Mouse (Mus musculus) forebrain, embryonic 13.5 days (tissue): Measurements from ENCODE around the gene Rpl37a. TPM values are rescaled to one million over a fixed set of nuclear protein-coding genes. Genes with fewer than 3 reads are reported as not detected.
A peak's percentile ranks its signal among the peaks of the same experiment; 100 is the strongest.

Experiments used
- ATAC-seq: fragments of 200-750 bp; cut with Nextera tagmentation; 2 replicates; pipeline ENCODE4 v1.8.0; 2017
- H3K27ac ChIP-seq: fragments of 300-500 bp; sonication (generic); 2 replicates; pipeline ENCODE4 v1.5.1; 2015; ENCODE audit warnings: inconsistent platforms, mild to moderate bottlenecking, moderate library complexity
- H3K27me3 ChIP-seq: fragments of 300-500 bp; sonication (generic); 2 replicates; pipeline ENCODE4 v1.6.1; 2015; ENCODE audit warnings: mild to moderate bottlenecking, inconsistent platforms
- H3K36me3 ChIP-seq: fragments of 300-500 bp; sonication (generic); 2 replicates; pipeline ENCODE4 v1.6.1; 2015; ENCODE audit warnings: mild to moderate bottlenecking, inconsistent platforms; ENCODE audit not compliant: poor library complexity, severe bottlenecking
- H3K4me1 ChIP-seq: fragments of 300-500 bp; sonication (generic); 2 replicates; pipeline ENCODE4 v1.6.1; 2015; ENCODE audit warnings: inconsistent platforms
- H3K4me2 ChIP-seq: fragments of 300-500 bp; sonication (generic); 2 replicates; pipeline ENCODE4 v1.6.1; 2015; ENCODE audit warnings: inconsistent platforms, mild to moderate bottlenecking, moderate library complexity
- H3K4me3 ChIP-seq: fragments of 300-500 bp; sonication (generic); 2 replicates; pipeline ENCODE4 v1.5.1; 2015; ENCODE audit warnings: mild to moderate bottlenecking, inconsistent platforms
- H3K9ac ChIP-seq: fragments of 300-500 bp; sonication (generic); 2 replicates; pipeline ENCODE4 v1.6.1; 2015; ENCODE audit warnings: mild to moderate bottlenecking, inconsistent platforms
- H3K9me3 ChIP-seq: fragments of 300-500 bp; sonication (generic); replicated peaks from 2 replicates; pipeline ENCODE4 v1.6.1; 2016; ENCODE audit warnings: inconsistent platforms
- WGBS: fragments of 180-500 bp; shearing (Covaris S2); methylation state at CpG from one replicate; pipeline ENCODE4 v1.1.7; 2015; 5-methylcytosine and 5-hydroxymethylcytosine counted together
- polyA plus RNA-seq: library from polyadenylated mRNA; unstranded; fragments of >200 nt; fragmentation: Nextera tagmentation; extraction: Ambion mirVana; gene quantifications from 2 replicates; pipeline ENCODE4 v1.2.1, GENCODE M21; 2015

Rpl37a gene
- polyA plus RNA-seq, 1 experiment from 2014 or later = 1,648 TPM

DNA sequence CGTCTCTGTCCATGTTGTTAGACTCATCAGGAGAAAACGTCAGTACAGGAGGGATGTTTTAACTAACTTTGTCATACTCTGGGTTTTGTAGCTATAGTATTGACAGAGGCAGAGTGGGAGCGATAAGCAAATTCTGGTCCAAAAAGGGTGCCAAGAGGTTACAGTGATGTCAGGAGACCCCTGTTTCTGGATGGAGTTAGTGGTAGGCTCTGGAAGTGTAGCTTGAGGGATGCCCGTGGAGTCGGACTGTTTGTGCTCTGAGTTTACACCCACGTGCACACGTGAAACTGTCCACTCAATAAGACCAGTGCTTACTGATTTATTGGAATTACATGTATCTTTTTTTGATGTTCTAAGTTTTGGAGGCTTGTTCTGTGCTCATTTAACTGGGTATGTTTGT, 6.5 kb downstream of the Rpl37a start:
- Histone ChIP-seq H3K9me3 (no peaks in the 10 kb centered on the region), H3K4me2 (no peak overlapping the region), H3K4me3 (no peak overlapping the region), H3K27me3 (no peaks in the 10 kb centered on the region), H3K9ac (no peak overlapping the region), H3K4me1 (peaks cover 16% of the 10 kb centered on the region), H3K36me3 (peaks cover 44% of the 10 kb centered on the region), H3K27ac (no peak overlapping the region)
- 93% methylated on average over 7 of the region's 7 CpGs for WGBS
- ATAC-seq = no peak

DNA sequence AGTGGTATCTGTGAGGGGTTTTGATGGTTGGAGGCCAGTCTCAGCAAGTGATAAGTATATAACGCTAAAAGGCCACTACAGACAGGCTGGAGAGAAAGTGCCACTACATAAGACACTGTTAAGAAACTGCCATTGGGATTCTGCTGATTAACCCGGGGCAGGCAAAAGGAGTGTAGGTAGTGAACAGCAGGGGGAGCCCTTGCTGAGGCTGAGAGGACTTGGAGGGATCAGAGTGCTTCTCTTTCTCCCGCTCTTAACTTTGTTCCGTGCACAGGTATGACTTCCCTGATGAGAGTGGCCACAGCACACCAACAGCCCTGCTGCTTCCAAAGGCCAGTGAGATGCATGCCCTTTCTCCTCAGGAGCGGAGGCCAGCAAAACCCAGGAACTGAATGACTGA, 7.8 kb downstream of the Rpl37a start:
- no peak overlapping the region for H3K27ac ChIP-seq
- H3K4me2 ChIP-seq = no peak overlapping the region
- no peak overlapping the region for H3K9ac ChIP-seq
- peaks cover 32% of the 10 kb centered on the region for H3K36me3 ChIP-seq
- H3K4me3 ChIP-seq = no peak overlapping the region
- WGBS = 14% methylated on average over 5 of the region's 5 CpGs
- no peaks in the 10 kb centered on the region for H3K9me3 ChIP-seq
- peaks cover 6% of the 10 kb centered on the region; the same call in 1 of the 2 replicates for H3K4me1 ChIP-seq
- no peaks in the 10 kb centered on the region for H3K27me3 ChIP-seq
- ATAC-seq = peak; percentile 69

DNA sequence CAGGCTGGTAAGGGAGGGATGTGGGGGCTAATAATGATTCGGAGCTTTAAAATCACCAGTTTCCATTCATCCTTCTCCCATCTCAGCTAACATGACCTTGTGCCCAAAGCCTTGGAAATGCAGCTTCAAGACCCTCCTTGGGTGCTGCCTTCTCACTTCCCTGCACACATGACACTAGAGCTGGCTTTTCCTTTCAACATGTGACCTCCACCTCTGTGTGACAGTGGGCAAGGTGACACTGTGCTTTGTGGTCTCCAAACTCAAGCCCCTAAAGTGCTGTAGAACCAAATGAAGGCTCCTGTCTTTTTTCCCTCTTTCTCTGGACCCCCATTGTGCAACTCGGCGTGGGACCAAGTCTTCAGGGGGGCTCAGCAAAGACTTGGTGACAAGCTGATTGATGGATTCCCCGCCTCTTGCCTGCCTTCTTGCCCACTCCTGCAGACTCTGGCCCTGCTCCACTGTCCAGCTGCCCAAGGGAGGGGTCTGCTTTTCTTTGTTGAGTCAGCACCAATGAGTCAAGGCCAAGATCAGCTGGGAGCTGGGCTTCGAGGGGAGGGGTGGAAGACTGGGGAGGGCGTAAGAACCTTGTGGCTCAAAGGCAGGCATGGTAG, 9.1 kb downstream of the Rpl37a start:
- H3K27ac ChIP-seq = no peak overlapping the region
- no peaks in the 10 kb centered on the region for H3K27me3 ChIP-seq
- WGBS = 37% methylated on average over 6 of the region's 6 CpGs
- no peaks in the 10 kb centered on the region for H3K4me1 ChIP-seq
- H3K4me2 ChIP-seq = no peak overlapping the region
- H3K9me3 ChIP-seq = no peaks in the 10 kb centered on the region
- H3K36me3 ChIP-seq = peaks cover 19% of the 10 kb centered on the region
- no peak overlapping the region for H3K4me3 ChIP-seq
- ATAC-seq = no peak
- H3K9ac ChIP-seq = no peak overlapping the region

DNA sequence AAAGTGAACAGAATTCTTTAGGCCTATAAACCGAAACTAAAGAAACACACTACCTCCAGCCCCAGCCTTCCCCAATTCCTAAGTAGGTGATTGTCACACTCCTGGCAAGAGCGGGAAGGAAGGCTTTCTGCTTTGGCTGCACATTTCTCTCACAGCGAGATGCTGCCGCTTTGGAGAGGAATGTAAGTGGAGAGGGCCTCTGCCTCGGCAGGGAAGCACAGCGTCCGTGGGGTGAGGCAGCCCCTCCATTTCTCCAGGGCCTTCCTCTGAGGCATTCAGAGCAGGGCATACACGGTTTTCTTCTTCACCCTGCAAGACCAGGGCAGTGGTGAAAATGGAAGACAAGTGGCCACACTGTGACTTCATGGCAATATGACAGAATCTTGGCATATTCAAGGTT, 11.6 kb downstream of the Rpl37a start:
- Histone ChIP-seq H3K4me1 (no peaks in the 10 kb centered on the region), H3K27ac (no peak overlapping the region), H3K27me3 (no peaks in the 10 kb centered on the region), H3K4me2 (no peak overlapping the region), H3K4me3 (no peak overlapping the region), H3K9me3 (no peaks in the 10 kb centered on the region), H3K36me3 (peaks cover 10% of the 10 kb centered on the region), H3K9ac (no peak overlapping the region)
- no peak for ATAC-seq
- WGBS = 42% methylated on average over 8 of the region's 8 CpGs

DNA sequence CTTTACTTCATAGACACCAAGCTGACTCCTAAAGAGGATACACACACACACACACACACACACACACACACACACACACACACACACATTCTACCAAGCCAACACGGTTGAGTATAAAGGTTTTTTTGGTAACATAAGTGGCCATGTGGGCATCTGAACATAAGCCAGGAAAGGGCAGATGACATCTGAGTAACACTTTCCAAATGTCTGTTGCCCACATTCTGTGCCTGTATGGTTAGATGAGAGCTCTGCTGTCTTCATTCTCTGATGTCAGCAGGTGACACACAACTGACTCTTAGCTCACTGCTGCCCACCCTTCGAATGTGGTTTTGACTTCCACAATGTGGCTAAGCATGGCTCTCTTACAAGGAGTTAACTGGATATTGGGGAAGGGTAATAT, 13.3 kb downstream of the Rpl37a start:
- no peak for ATAC-seq
- H3K4me2 ChIP-seq = no peak overlapping the region
- peaks cover 7% of the 10 kb centered on the region for H3K36me3 ChIP-seq
- no peaks in the 10 kb centered on the region for H3K27me3 ChIP-seq
- no peak overlapping the region for H3K9ac ChIP-seq
- H3K4me3 ChIP-seq = no peak overlapping the region
- H3K9me3 ChIP-seq = no peaks in the 10 kb centered on the region
- H3K4me1 ChIP-seq = no peaks in the 10 kb centered on the region
- WGBS = 95% methylated on average over 2 of the region's 2 CpGs
- H3K27ac ChIP-seq = no peak overlapping the region

DNA sequence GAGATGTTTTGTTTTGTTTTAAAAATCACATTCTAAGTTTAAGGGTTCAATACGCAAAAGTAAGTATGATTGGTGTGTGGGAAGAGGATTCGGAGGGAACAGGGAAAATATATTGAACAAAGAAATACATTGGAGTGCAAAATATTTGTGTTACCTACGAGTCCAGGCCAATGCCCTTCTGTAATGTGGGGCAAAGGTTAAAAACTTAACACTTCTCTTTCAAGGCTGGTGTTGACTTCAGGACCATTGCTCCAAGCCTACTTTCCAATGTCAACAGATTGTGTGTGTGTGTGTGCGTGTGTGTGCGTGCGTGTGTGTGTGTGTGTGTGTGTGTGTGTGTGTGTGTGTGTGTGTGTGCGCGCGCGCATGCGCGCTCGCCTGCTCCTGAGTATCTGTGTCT, 14.9 kb downstream of the Rpl37a start:
- Histone ChIP-seq H3K9ac (no peak overlapping the region), H3K27ac (no peak overlapping the region), H3K27me3 (no peaks in the 10 kb centered on the region), H3K4me3 (no peak overlapping the region), H3K4me2 (no peak overlapping the region), H3K4me1 (no peaks in the 10 kb centered on the region), H3K9me3 (no peaks in the 10 kb centered on the region), H3K36me3 (peaks cover 3% of the 10 kb centered on the region)
- no peak for ATAC-seq
- WGBS = 96% methylated on average over 13 of the region's 13 CpGs

DNA sequence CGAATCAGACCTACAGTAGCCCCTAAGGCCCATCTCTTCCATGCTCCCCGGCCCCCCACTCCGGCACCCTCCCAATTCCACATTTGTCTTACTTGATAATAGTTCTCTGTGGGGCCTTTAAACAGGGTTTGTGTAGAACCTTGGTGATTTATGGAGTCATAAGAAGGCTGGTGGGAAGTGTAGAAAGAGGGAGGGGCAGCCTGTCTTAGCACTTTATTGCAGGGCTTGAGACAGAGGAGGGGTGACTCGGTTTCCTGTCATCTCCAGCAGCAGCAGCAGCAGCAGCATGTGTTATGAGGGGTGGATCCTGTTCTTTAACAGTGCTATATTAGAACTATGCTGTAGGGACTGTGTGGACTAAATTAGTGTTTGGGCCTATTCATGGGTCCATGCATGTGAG, 17.7 kb downstream of the Rpl37a start:
- no peak overlapping the region for H3K4me2 ChIP-seq
- no peaks in the 10 kb centered on the region for H3K36me3 ChIP-seq
- no peak overlapping the region for H3K9ac ChIP-seq
- WGBS = 97% methylated on average over 4 of the region's 4 CpGs
- no peaks in the 10 kb centered on the region for H3K9me3 ChIP-seq
- H3K4me3 ChIP-seq = no peak overlapping the region
- no peaks in the 10 kb centered on the region for H3K27me3 ChIP-seq
- no peak overlapping the region for H3K27ac ChIP-seq
- no peak for ATAC-seq
- H3K4me1 ChIP-seq = no peaks in the 10 kb centered on the region

DNA sequence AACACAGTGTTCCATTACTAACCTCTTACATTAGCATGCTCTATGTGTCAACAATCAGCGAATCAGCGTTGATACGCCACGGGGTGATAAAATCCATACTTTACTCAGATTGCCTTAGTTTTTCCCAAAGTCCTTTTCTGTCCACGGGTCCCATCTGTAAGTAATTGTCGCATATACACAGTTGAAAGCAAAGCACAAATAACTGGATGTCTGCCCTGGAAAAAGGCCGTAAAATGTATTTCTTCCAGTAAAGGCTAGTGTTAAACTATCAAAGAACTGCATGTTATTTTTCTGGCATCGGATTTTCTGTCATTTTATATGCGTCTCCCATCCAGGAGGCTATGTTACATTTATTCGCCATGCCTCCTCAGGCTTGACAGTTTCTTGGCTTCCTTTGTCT, 19.0 kb downstream of the Rpl37a start:
- H3K4me3 ChIP-seq = no peak overlapping the region
- no peak overlapping the region for H3K9ac ChIP-seq
- no peak overlapping the region for H3K4me2 ChIP-seq
- no peaks in the 10 kb centered on the region for H3K9me3 ChIP-seq
- H3K27ac ChIP-seq = no peak overlapping the region
- H3K4me1 ChIP-seq = no peaks in the 10 kb centered on the region
- no peak for ATAC-seq
- H3K27me3 ChIP-seq = no peaks in the 10 kb centered on the region
- 84% methylated on average over 10 of the region's 10 CpGs for WGBS
- H3K36me3 ChIP-seq = no peaks in the 10 kb centered on the region

DNA sequence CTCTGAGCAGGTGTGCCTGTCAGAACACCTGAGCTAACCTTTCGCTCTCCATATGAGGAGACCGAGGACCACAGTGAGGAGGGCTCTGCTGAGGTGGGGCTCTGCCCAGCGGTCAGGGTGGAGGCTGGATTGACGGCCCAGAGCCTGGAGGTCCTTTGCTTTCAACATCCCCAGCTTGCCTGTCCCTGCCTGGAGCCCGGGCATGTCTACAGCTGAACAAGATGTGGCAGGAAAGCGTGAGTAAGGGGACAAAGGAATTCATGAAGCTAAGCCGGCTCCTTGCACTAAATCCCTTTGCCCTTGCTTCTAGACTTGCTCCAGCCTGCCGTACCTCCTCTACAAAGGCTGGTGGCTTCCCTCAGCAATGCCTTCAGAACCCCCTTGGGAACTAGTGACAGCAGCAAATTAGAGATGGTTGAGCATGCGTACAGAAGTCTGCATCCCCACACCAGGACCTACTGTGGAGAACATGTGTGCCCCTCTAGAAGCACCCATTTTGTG, 22.2 kb downstream of the Rpl37a start:
- Histone ChIP-seq H3K9me3 (no peaks in the 10 kb centered on the region), H3K36me3 (no peaks in the 10 kb centered on the region), H3K27ac (no peak overlapping the region), H3K4me2 (no peak overlapping the region), H3K27me3 (no peaks in the 10 kb centered on the region), H3K4me1 (no peaks in the 10 kb centered on the region), H3K4me3 (no peak overlapping the region), H3K9ac (no peak overlapping the region)
- WGBS = 76% methylated on average over 9 of the region's 9 CpGs
- no peak for ATAC-seq

DNA sequence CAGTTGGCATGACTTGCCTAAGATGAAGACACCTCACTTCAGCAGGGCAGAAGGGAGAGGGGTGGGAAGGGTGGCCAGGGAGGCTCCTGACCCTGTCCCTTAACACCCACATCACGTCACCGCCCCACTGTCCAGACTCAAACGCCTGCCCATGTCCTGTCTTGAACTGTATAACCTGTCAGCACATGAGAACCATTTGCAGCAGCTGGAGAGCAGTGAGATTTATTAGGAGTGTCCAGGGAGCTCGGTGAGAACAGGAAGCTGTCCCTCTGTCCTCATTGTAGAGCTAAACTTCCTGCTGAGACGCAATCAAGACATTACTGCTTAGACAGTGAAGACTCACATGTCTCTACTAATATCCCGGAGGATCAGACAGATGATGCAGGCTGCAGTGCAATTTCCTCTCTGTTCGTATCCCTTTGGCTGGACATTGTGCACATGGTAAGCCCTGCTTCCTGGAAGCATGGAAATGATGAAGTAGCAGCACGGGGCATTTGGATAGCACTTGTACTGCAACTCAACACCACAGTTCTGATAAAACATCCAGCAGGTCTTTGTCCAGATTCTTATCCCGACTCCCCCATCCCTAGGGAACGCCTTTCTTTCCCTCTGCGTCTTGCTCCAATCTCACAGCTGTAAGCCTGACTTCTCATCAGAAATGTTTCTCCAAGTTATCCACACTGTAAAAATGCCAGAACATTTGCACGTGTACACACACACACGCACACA, 25.5 kb downstream of the Rpl37a start:
- H3K9ac ChIP-seq = no peak overlapping the region
- no peak overlapping the region for H3K4me3 ChIP-seq
- H3K4me2 ChIP-seq = no peak overlapping the region
- H3K27me3 ChIP-seq = no peaks in the 10 kb centered on the region
- H3K9me3 ChIP-seq = no peaks in the 10 kb centered on the region
- 73% methylated on average over 13 of the region's 13 CpGs for WGBS
- H3K27ac ChIP-seq = no peak overlapping the region
- peaks cover 16% of the 10 kb centered on the region for H3K4me1 ChIP-seq
- no peaks in the 10 kb centered on the region for H3K36me3 ChIP-seq
- no peak for ATAC-seq

DNA sequence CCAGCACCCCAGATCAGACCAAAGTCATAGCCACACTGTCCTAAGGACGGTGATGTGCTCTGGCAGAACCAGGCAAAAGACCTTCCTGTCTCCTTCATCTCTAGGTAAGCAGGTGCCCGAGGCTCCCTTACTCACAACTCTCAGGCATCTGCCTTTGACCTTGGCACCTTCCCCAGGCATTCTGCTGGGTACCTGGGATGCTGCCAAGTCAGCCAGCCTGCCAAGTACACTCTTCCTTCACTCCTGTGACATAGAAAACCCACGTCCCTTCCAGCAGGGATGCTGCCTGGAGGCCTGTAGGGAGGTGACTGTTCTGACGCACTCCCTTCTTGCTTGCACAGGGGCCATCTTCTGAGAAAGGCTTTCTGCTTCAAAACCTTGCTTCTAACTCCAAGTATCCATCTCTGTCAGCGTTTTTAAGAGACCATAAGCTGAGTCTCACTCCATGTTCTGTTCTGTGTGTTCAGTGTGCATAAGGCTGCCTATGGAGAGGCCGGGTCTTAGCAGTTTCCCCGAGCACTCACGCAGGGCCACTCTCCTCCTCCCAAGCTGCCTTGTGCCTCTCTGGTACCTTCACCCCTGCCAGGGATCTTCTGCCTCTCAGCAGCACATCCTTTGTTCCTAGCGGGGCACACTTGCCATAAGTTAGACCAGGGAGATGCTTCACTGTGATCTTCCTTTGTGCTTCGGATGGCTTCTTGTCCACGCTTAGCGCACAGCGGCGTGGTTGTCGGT, 28.0 kb downstream of the Rpl37a start:
- Histone ChIP-seq H3K27me3 (no peaks in the 10 kb centered on the region), H3K9ac (0 out of 2 replicates have a peak overlapping the region, but pooled peaks have one; percentile 16), H3K4me2 (no peak overlapping the region), H3K36me3 (no peaks in the 10 kb centered on the region), H3K4me1 (peaks cover 16% of the 10 kb centered on the region), H3K4me3 (no peak overlapping the region), H3K9me3 (no peaks in the 10 kb centered on the region), H3K27ac (peak overlapping the region; percentile 75)
- 53% methylated on average over 15 of the region's 15 CpGs for WGBS
- peak; percentile 71 for ATAC-seq

DNA sequence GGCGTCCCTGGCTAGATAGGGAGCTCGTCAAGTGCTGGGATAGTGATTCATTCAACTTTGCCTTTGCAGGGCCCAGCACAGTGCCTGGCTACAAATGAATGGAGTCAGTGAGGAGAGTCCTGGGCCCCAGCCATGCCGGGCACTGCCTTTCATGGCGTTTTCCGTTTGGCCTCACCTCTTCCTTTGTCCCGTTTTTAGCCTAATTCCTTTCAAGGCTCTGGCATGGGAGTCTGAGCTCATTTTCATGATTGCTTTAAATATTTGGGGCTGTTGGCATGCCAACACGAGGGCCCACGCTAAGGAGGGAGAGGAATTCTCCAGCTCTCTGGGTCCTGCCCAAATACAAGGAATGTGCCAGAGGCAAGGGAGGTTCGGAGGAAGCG, 28.6 kb downstream of the Rpl37a start:
- Histone ChIP-seq H3K4me1 (peaks cover 16% of the 10 kb centered on the region), H3K36me3 (no peaks in the 10 kb centered on the region), H3K4me2 (no peak overlapping the region), H3K9me3 (no peaks in the 10 kb centered on the region), H3K27me3 (no peaks in the 10 kb centered on the region), H3K27ac (peak overlapping the region; percentile 75), H3K9ac (0 out of 2 replicates have a peak overlapping the region, but pooled peaks have one; percentile 16), H3K4me3 (no peak overlapping the region)
- 21% methylated on average over 10 of the region's 10 CpGs for WGBS
- peak; percentile 73 for ATAC-seq
